Mouse (Mus musculus): Measurements from ENCODE around the gene Lamtor4. TPM values are rescaled to one million over a fixed set of nuclear protein-coding genes. Genes with fewer than 3 reads are reported as not detected.
A peak's percentile ranks its signal among the peaks of the same experiment; 100 is the strongest.

The Lamtor4 gene
- polyA plus RNA-seq, 1 experiment from 2014 or later, result 38.6 TPM

DNA sequence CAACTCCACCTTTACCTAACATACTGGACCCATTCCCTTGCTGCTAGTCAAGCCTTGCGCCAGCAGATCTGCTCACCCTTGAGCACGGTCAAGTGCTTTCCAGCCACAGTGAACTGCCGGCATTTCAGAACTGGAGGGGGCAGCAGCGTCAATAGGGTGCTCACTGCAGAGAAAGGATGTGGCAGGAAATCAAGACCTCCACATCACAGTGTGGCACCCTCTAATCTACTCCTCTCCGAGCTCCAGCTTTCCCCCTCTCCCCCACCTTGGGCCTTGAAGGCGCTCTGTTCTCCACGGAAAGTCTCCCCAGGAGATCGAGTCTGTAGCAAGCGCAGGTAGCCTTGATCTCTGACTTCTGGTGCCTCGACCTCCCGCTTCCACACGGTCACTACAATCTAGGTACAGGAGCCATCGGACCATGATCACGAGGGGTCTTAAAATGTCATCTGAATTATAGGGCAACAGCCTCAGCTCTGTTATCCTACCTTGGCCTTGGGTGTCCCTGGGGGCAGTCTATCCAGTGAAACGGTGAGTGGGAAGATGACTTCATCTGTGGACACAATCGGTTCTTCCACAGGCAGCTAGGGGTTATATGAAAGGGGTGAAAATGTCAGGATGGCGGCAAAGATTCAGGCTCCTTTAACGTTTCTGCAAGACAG is 7.4 kb downstream of the Lamtor4 start:
- Histone ChIP-seq H3K36me3 (replicated peaks) (peaks cover 65% of the 10 kb centered on the region), H3K4me3 (peak overlapping the region; percentile 87)
- DNase-seq (ENCODE audit: low spot score), result no peak

DNA sequence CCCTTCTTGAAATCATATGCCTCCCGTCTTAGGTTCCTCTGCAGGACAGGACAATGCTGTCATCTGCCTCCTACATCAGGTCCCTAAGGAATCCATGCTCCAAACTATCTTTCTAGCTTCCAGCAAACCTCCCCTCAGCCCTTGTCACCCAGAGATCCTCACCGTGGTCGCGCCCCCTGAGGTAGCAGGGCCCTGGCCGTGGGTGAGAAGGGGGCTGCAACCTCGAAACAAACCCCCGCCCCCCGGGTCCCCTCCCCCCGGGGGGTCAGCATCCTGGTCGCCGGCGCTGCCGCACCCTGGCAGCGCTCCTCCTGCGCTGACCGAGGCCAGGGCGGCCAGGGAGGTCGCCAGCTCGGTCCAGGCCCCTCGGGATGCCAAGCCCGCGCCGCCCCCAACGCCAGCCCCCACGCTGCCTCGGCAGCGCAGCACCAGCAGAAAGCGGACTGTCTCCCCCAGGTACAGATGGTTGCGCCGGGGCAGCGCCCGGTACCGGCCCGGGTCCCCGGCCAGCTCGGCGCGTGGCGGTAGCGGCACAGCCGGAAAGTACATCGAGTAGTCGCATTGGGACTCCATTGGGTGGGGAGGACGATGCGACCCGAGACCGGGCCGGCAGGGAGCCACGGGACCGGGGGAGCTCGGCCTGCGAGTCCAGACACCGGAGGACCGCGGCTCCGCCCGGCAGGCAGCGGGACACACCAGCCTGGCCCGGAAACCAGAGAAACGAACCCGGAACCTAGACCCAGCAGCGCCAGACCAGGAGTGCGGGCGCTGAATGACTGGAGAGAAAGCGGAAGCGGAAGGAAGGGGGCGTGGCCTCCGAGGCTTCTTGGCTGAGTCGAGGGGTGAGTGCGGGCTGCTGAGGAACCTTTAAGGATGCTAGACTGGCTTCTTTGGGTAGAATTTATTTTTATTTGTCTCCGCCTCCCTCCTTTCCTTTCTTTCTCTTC is 8.3 kb downstream of the Lamtor4 start, which contains the start of gene BC037034:
BC037034 (minus strand) TSS at position 774 of the 947 bp plus-strand sequence.
- WGBS, result under 1% methylated on average over 70 of the region's 71 CpGs
- H3K27ac ChIP-seq (replicated peaks), result peak within 1 kb of the TSS; percentile 89
- peak within 1 kb of the TSS; percentile 87 for H3K4me3 ChIP-seq
- H3K9me3 ChIP-seq, result no peaks in the 10 kb centered on the region
- DNase-seq (ENCODE audit: low spot score), result peak; percentile 92
- peaks cover 59% of the 10 kb centered on the region for H3K36me3 ChIP-seq (replicated peaks)
- H3K4me1 ChIP-seq, result peaks cover 30% of the 10 kb centered on the region
- H3K27me3 ChIP-seq (replicated peaks; ENCODE audit: low read depth, poor library complexity, severe bottlenecking), result no peaks in the 10 kb centered on the region

More for the DNA sequence above, 7.4 kb downstream of the Lamtor4 start:
- Histone ChIP-seq H3K27ac (replicated peaks) (peak overlapping the region; percentile 89; the same call in 1 of the 2 replicates), H3K4me1 (peaks cover 30% of the 10 kb centered on the region), H3K9me3 (no peaks in the 10 kb centered on the region), H3K27me3 (replicated peaks; ENCODE audit: low read depth, poor library complexity, severe bottlenecking) (no peaks in the 10 kb centered on the region)
- WGBS, result 67% methylated on average over 18 of the region's 18 CpGs

DNA sequence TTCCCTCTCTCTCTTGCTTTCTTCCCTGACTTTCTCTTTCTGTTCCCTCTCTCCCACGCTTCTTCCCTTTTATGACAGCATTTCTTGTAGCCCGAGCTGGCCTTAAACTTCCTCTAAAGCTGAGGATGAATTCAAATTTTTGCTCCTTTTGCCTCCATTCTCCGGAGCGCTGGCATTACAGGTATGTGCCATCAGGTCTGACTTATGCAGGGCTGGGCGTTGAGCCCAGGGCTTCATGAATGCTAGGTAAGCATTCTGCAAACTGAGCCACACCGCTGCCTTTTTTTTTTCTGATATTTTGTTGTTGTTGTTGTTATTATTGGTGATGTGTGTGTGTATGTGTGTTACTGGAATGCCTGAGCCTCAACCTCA is 8.9 kb downstream of the Lamtor4 start:
- Histone ChIP-seq H3K27ac (replicated peaks) (peak overlapping the region; percentile 89), H3K36me3 (replicated peaks) (peaks cover 52% of the 10 kb centered on the region), H3K4me3 (peak overlapping the region; percentile 87), H3K4me1 (peaks cover 30% of the 10 kb centered on the region), H3K9me3 (no peaks in the 10 kb centered on the region), H3K27me3 (replicated peaks; ENCODE audit: low read depth, poor library complexity, severe bottlenecking) (no peaks in the 10 kb centered on the region)
- WGBS, result 15% methylated on average over 6 of the region's 6 CpGs
- peak; percentile 7 for DNase-seq (ENCODE audit: low spot score)

DNA sequence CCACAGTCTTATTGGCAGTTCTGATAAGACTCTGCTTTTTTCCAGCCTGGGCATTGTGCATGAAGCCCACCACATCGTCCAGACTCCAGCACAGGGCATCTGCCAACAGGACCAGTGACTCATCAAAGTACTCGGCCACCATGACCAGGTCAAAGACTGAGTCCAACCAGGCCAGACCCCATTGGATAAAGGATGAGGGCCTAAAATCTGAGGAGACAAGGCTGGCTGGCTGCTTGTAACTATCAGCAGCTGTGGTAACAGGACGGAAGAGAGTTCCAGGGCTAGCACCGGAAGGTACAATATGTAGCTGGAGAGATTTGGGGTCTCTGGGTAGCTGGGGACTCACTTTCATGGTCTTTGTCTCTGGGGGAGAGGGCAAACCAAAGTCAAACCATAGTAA is 10.4 kb downstream of the Lamtor4 start:
- H3K4me3 ChIP-seq, result no peak overlapping the region
- H3K4me1 ChIP-seq, result peaks cover 30% of the 10 kb centered on the region
- H3K27me3 ChIP-seq (replicated peaks; ENCODE audit: low read depth, poor library complexity, severe bottlenecking), result peaks cover 2% of the 10 kb centered on the region; the same call in 1 of the 2 replicates
- 95% methylated on average over 4 of the region's 4 CpGs for WGBS
- H3K36me3 ChIP-seq (replicated peaks), result peaks cover 37% of the 10 kb centered on the region
- no peak overlapping the region for H3K27ac ChIP-seq (replicated peaks)
- no peak for DNase-seq (ENCODE audit: low spot score)
- H3K9me3 ChIP-seq, result no peaks in the 10 kb centered on the region

DNA sequence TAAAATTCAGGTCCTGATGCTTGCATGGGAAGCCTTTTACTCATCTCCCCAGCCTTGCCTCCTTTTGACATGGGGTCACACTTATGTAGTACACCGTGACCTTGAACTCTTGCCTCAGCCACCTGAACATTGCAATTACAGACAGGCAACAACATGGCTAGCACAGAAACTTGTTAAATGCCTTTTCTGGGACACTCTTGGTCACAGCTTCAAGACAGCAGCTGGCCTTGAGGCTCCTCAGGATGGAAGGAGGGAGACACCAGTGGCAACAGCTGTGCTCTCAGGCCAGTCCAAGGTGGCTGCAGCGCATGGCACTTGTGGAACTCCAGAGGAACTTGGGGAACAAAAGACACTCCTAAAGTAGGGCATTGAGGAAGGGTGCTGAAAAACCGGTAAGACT is 11.8 kb downstream of the Lamtor4 start:
- Histone ChIP-seq H3K27ac (replicated peaks) (no peak overlapping the region), H3K4me3 (no peak overlapping the region), H3K27me3 (replicated peaks; ENCODE audit: low read depth, poor library complexity, severe bottlenecking) (peaks cover 15% of the 10 kb centered on the region), H3K9me3 (no peaks in the 10 kb centered on the region), H3K36me3 (replicated peaks) (peaks cover 23% of the 10 kb centered on the region), H3K4me1 (peaks cover 35% of the 10 kb centered on the region)
- WGBS, result 83% methylated on average over 3 of the region's 3 CpGs
- peak; percentile 2 for DNase-seq (ENCODE audit: low spot score)

DNA sequence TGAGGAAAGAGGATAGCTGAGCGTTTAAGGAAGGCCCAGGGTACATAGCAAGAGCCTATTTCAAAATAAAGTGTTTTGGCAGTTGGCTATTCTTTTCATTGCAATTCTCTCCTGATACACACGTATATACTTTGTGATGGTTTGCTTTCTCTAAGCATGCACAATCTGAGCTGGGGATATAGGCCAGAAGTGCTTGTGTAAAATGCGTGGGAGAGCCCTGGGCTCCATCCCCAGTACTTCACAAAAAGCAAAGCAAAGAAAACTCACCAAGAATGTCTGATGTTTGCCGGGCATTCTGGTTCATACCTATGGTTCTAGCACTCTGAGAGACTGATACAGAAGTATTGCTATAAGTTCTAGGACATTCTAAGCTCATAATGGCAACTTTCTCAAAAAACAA is 13.7 kb downstream of the Lamtor4 start:
- 81% methylated on average over 4 of the region's 4 CpGs for WGBS
- DNase-seq (ENCODE audit: low spot score), result no peak
- H3K27me3 ChIP-seq (replicated peaks; ENCODE audit: low read depth, poor library complexity, severe bottlenecking), result peaks cover 15% of the 10 kb centered on the region
- H3K9me3 ChIP-seq, result no peaks in the 10 kb centered on the region
- H3K4me3 ChIP-seq, result no peak overlapping the region
- H3K4me1 ChIP-seq, result peaks cover 39% of the 10 kb centered on the region
- H3K36me3 ChIP-seq (replicated peaks), result peaks cover 21% of the 10 kb centered on the region
- H3K27ac ChIP-seq (replicated peaks), result no peak overlapping the region

DNA sequence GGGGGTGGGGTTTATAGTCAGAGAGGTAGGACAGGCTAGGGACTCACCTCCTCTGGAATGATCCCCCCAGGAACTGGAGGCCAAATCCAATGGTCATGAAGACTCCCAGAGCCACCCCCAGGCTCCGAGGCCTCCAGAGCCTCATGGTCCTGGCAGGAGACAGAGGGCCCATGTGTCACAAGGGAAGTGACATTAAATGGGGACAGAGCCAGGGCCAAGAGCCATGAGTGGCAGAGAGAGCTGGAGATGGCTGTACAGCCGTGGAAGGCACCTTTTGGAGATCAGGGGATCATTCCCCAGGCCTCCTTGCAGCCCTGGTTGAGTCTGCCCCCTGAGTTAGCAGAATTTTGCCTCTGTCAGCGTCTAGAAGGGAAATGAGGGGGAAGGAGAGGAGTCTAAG is 15.9 kb downstream of the Lamtor4 start:
- Histone ChIP-seq H3K9me3 (no peaks in the 10 kb centered on the region), H3K4me1 (peaks cover 54% of the 10 kb centered on the region), H3K4me3 (peak overlapping the region; percentile 50; the same call in 1 of the 2 replicates), H3K36me3 (replicated peaks) (peaks cover 35% of the 10 kb centered on the region), H3K27me3 (replicated peaks; ENCODE audit: low read depth, poor library complexity, severe bottlenecking) (peaks cover 22% of the 10 kb centered on the region), H3K27ac (replicated peaks) (no peak overlapping the region)
- WGBS, result 53% methylated on average over 3 of the region's 3 CpGs
- DNase-seq (ENCODE audit: low spot score), result no peak

DNA sequence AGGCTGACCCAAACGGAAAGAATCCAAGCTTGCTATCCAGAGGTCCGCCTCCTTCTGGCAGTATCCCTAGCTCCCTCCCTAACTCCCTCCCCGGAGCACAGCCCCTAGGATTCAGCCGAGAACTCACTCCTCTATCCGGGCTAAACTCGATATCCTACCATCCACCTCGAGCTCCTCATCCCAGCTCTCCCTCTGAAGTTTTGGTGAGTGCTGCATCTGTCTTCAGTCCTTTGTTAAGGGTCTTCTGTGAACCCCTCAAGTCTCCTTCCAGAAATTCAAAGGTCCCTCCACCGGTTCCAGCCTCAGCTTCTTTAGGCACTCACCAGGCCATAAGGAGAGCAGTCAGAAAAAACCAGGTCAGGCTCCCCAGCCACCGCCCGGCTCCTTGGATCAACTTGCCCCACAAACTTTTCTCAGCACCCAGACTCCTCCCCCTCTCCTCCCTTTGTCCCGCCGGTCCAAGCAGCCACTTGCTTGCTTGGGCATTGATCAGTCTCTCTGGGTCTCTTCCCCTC is 17.2 kb downstream of the Lamtor4 start, which contains the start of gene Gal3st4:
Gal3st4 (minus strand) TSS at position 432 of the 515 bp plus-strand sequence.
- peak within 1 kb of the TSS; percentile 83 for H3K27ac ChIP-seq (replicated peaks)
- H3K36me3 ChIP-seq (replicated peaks), result peaks cover 38% of the 10 kb centered on the region
- H3K4me1 ChIP-seq, result peaks cover 66% of the 10 kb centered on the region
- peaks cover 25% of the 10 kb centered on the region for H3K27me3 ChIP-seq (replicated peaks; ENCODE audit: low read depth, poor library complexity, severe bottlenecking)
- peak; percentile 74 for DNase-seq (ENCODE audit: low spot score)
- H3K9me3 ChIP-seq, result no peaks in the 10 kb centered on the region
- 1% methylated on average over 12 of the region's 12 CpGs for WGBS
- peak within 1 kb of the TSS; percentile 50 for H3K4me3 ChIP-seq

DNA sequence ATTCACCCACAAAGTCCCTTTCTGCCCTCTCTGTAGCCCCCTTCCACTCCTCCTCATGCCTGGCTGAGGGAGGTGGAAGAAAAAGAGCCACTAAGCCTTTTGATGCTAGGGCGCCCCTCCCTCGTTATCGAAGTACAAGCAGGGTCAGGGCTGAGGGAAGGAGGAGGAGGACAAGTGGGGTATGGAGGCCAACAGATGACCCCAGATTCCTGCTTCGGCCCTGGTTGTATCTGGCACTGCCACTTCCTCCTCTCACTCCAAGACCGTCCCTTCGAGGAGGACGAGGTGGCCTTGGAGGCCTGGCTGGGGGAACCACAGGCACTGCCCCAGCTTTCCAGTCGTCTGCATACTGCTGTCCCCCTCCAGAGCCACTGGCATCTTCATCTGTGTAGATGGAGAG is 18.9 kb downstream of the Lamtor4 start:
- Histone ChIP-seq H3K9me3 (no peaks in the 10 kb centered on the region), H3K27me3 (replicated peaks; ENCODE audit: low read depth, poor library complexity, severe bottlenecking) (peaks cover 25% of the 10 kb centered on the region), H3K4me3 (no peak overlapping the region), H3K36me3 (replicated peaks) (peaks cover 50% of the 10 kb centered on the region), H3K4me1 (peaks cover 82% of the 10 kb centered on the region), H3K27ac (replicated peaks) (no peak overlapping the region)
- DNase-seq (ENCODE audit: low spot score), result no peak
- 66% methylated on average over 8 of the region's 8 CpGs for WGBS

DNA sequence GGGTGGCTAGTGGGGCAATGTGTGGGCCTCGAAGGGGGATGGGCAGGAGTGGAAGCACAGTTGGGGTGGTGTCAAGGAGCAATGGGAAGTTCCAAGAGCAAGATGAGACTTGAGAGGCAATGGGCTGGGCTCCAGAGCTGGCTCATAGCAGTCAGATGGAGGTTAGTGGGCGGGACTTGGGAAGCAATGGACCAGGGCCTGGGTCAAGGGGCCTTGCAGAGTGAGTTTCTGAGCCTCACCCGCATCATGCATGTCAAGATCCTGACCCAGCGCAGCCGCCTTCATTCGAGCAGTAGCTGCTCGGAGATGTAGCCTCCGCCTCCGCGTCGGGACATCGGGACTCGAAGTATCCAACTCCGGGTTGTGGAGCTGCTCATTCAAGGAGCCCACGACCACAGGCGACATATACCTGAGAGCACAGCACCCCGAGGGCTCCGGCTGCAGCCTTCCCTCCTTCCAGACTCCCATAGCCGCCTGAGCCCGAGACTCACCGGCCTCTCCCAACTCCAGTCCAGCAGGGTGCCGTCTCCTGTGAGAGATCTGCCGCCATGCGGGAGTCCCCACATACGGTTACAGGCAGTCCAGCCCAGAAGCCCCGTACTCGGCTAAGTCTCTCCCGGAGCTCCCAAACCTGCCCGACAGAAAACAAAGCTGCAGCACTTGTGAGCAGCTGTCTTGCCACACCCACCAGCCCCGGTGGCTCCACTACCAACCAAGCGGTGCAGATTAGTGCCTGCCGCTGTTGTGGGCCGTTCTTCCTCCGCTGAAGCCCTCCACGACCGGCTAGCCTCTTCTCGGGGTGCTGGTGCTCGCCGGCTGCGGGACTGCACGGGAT is 20.2 kb downstream of the Lamtor4 start:
- 13% methylated on average over 41 of the region's 41 CpGs for WGBS
- DNase-seq (ENCODE audit: low spot score), result peak; percentile 55

DNA sequence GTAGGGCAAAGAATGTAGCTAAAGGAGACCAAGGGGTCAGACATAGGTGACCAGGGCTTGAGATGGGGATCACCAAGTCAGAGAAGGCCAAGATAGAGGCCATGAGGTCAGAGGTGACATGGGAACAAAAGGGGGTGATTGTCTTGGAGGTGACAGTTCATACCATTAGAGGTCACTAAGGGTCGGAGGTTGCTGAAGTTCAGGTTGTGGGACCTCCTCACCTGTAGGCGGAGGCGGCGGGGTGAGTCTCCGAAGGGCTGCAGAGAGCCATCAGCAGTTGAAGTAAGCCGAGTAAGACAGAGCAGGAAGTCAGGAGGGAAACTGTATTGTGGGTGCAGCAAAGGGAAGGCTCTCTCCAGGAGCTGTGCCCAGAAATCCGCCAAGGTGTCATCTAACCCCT is 22.7 kb downstream of the Lamtor4 start:
- WGBS, result 91% methylated on average over 7 of the region's 7 CpGs
- Histone ChIP-seq H3K9me3 (peaks cover 9% of the 10 kb centered on the region), H3K4me3 (peak overlapping the region; percentile 86), H3K36me3 (replicated peaks) (peaks cover 50% of the 10 kb centered on the region), H3K4me1 (peaks cover 66% of the 10 kb centered on the region), H3K27me3 (replicated peaks; ENCODE audit: low read depth, poor library complexity, severe bottlenecking) (peaks cover 23% of the 10 kb centered on the region), H3K27ac (replicated peaks) (no peak overlapping the region)
- DNase-seq (ENCODE audit: low spot score), result no peak

More for the DNA sequence above, 20.2 kb downstream of the Lamtor4 start:
- Histone ChIP-seq H3K36me3 (replicated peaks) (peaks cover 50% of the 10 kb centered on the region), H3K9me3 (peaks cover 2% of the 10 kb centered on the region; the same call in 1 of the 2 replicates), H3K4me1 (peaks cover 88% of the 10 kb centered on the region), H3K27me3 (replicated peaks; ENCODE audit: low read depth, poor library complexity, severe bottlenecking) (peaks cover 25% of the 10 kb centered on the region), H3K4me3 (peak overlapping the region; percentile 53), H3K27ac (replicated peaks) (peak overlapping the region; percentile 68)
